Mouse (Mus musculus) embryo, embryonic 10.5 days (tissue): Measurements from ENCODE around the gene Gm17571.

Experiments used
- DNase-seq: peaks from one replicate; pipeline ENCODE4 v3.0.0-alpha.2; 2015; ENCODE audit warnings: low spot score

Gm17571 gene

GRCm38 (mm10) chr9:13446703-13447285 lies at the start of gene Gm17571:
Gene Gm17571, minus strand, starts transcription at chr9:13446753.
- no peak for DNase-seq

GRCm38 (mm10) chr9:13495530-13495929 lies 49.0 kb upstream of the Gm17571 start:
- no peak for DNase-seq

- no peak for DNase-seq
Observed at GRCm38 (mm10) chr9:13493746-13494145, 47.2 kb upstream of the Gm17571 start.

GRCm38 (mm10) chr9:13492807-13493206 lies 46.3 kb upstream of the Gm17571 start:
- DNase-seq = no peak

GRCm38 (mm10) chr9:13491854-13492620 lies 45.5 kb upstream of the Gm17571 start:
- DNase-seq = no peak

GRCm38 (mm10) chr9:13491107-13491506 lies 44.6 kb upstream of the Gm17571 start:
- no peak for DNase-seq

GRCm38 (mm10) chr9:13485914-13486313 lies 39.4 kb upstream of the Gm17571 start:
- DNase-seq = no peak

GRCm38 (mm10) chr9:13484267-13485240 lies 38.0 kb upstream of the Gm17571 start:
- DNase-seq = no peak

- peak; percentile 33 for DNase-seq
Observed at GRCm38 (mm10) chr9:13483199-13484068, 36.9 kb upstream of the Gm17571 start.

- DNase-seq = peak; percentile 74
Observed at GRCm38 (mm10) chr9:13479275-13479674, 32.7 kb upstream of the Gm17571 start.

GRCm38 (mm10) chr9:13474951-13475350 lies 28.4 kb upstream of the Gm17571 start:
- DNase-seq = no peak

GRCm38 (mm10) chr9:13470013-13470412 lies 23.5 kb upstream of the Gm17571 start:
- peak; percentile 47 for DNase-seq

GRCm38 (mm10) chr9:13468778-13469177 lies 22.2 kb upstream of the Gm17571 start:
- no peak for DNase-seq

- no peak for DNase-seq
Observed at GRCm38 (mm10) chr9:13467745-13468144, 21.2 kb upstream of the Gm17571 start.

GRCm38 (mm10) chr9:13466816-13467215 lies 20.3 kb upstream of the Gm17571 start:
- DNase-seq = no peak

GRCm38 (mm10) chr9:13466351-13466750 lies 19.8 kb upstream of the Gm17571 start:
- no peak for DNase-seq

GRCm38 (mm10) chr9:13465358-13466020 lies 18.9 kb upstream of the Gm17571 start:
- no peak for DNase-seq

GRCm38 (mm10) chr9:13460926-13461325 lies 14.4 kb upstream of the Gm17571 start:
- no peak for DNase-seq

GRCm38 (mm10) chr9:13460012-13460411 lies 13.5 kb upstream of the Gm17571 start:
- no peak for DNase-seq

GRCm38 (mm10) chr9:13459371-13459770 lies 12.8 kb upstream of the Gm17571 start:
- DNase-seq = no peak

GRCm38 (mm10) chr9:13457774-13458173 lies 11.2 kb upstream of the Gm17571 start:
- DNase-seq = no peak
